Mouse (Mus musculus) G1E (cell line): ENCODE measurements around the gene Myf6. TPM values are rescaled to one million over a fixed set of nuclear protein-coding genes. Genes with fewer than 3 reads are reported as not detected.

Experiments
- ATAC-seq: 2 replicates; pipeline ENCODE4 v1.8.0; 2016; ENCODE audit warnings: mild to moderate bottlenecking; ENCODE audit not compliant: insufficient number of reproducible peaks, poor library complexity, low FRiP score, severe bottlenecking; ENCODE audit errors: extremely low read depth
- DNase-seq: peaks from one replicate; pipeline ENCODE4 v3.0.0; 2012; ENCODE audit warnings: low spot score
- H3K27me3 ChIP-seq: 2 replicates; pipeline ENCODE4 v1.6.1; 2012; ENCODE audit warnings: mild to moderate bottlenecking, low read length, inconsistent platforms; ENCODE audit not compliant: insufficient read depth
- H3K36me3 ChIP-seq: replicated peaks from 2 replicates; pipeline ENCODE3; 2012; ENCODE audit warnings: mild to moderate bottlenecking, inconsistent platforms
- H3K4me1 ChIP-seq: 2 replicates; pipeline ENCODE4 v1.6.1; 2012; ENCODE audit warnings: low read depth, low read length, inconsistent platforms, mixed read lengths; ENCODE audit not compliant: insufficient read depth
- H3K4me3 ChIP-seq: 2 replicates; pipeline ENCODE4 v1.5.1; 2012; ENCODE audit warnings: low read depth, mild to moderate bottlenecking, inconsistent platforms, low read length, moderate library complexity, mixed read lengths
- H3K9me3 ChIP-seq: replicated peaks from 2 replicates; pipeline ENCODE4 v1.6.1; 2012; ENCODE audit warnings: inconsistent platforms
- CTCF ChIP-seq: IDR thresholded peaks from 2 replicates; pipeline ENCODE4 v1.5.1; 2012; ENCODE audit warnings: low read depth, low read length, inconsistent platforms, mixed read lengths
- GATA1 ChIP-seq: IDR thresholded peaks from 2 replicates; pipeline ENCODE4 v1.6.1; 2012; ENCODE audit warnings: borderline replicate concordance, low read length, inconsistent platforms, mixed read lengths
- GATA2 ChIP-seq: IDR thresholded peaks from 2 replicates; pipeline ENCODE4 v1.6.1; 2012; ENCODE audit warnings: low read depth, low read length, inconsistent platforms, borderline replicate concordance
- POLR2AphosphoS5 ChIP-seq: IDR thresholded peaks from 2 replicates; pipeline ENCODE4 v1.6.1; 2012; ENCODE audit warnings: low read depth, low read length, inconsistent platforms; ENCODE audit not compliant: insufficient replicate concordance
- TAL1 ChIP-seq: conservative IDR thresholded peaks from 2 replicates; pipeline ENCODE4 v1.6.1; 2012; ENCODE audit warnings: low read depth, low read length, inconsistent platforms, mixed read lengths
- polyA plus RNA-seq: library from polyadenylated mRNA; stranded (reverse); fragments of >175 nt; gene quantifications from 2 replicates; pipeline ENCODE4 v1.2.3, GENCODE M21; 2012
- total RNA-seq, 2 experiments: library from RNA; stranded (forward) in 1 of 2; stranded (reverse) in 1 of 2; fragments of 200-1000 nt in 1 of 2; fragments of >200 nt in 1 of 2; fragmentation: Nextera tagmentation in 1 of 2; gene quantifications; 2 replicates each; pipeline ENCODE4 v1.2.3; 2014 to 2017

Gene Myf6
- total and polyA plus RNA-seq, 3 experiments = not detected

GRCm38 (mm10) chr10:107488654-107489315, 5.8 kb downstream of the Myf6 start:
- no peaks in the 10 kb centered on the region for H3K36me3 ChIP-seq
- ATAC-seq = no peak
- TF ChIP-seq TAL1 = no peak
- TF ChIP-seq CTCF = no peak
- no peak for TF ChIP-seq GATA2
- TF ChIP-seq POLR2AphosphoS5 = no peak
- no peak for TF ChIP-seq GATA1
- H3K4me3 ChIP-seq = no peak overlapping the region
- peaks cover 42% of the 10 kb centered on the region for H3K9me3 ChIP-seq
- peaks cover 3% of the 10 kb centered on the region; the same call in 1 of the 2 replicates for H3K27me3 ChIP-seq
- no peak for DNase-seq
- H3K4me1 ChIP-seq = no peaks in the 10 kb centered on the region

- H3K36me3 ChIP-seq = no peaks in the 10 kb centered on the region
- H3K4me1 ChIP-seq = no peaks in the 10 kb centered on the region
- DNase-seq = no peak
- peaks cover 3% of the 10 kb centered on the region; the same call in 1 of the 2 replicates for H3K27me3 ChIP-seq
- peaks cover 35% of the 10 kb centered on the region for H3K9me3 ChIP-seq
- no peak overlapping the region for H3K4me3 ChIP-seq
- no peak for ATAC-seq
- TF ChIP-seq POLR2AphosphoS5 (no peak), TAL1 (no peak), GATA1 (no peak), GATA2 (no peak), CTCF (no peak)
Measured at GRCm38 (mm10) chr10:107486770-107487169, 7.8 kb downstream of the Myf6 start.

GRCm38 (mm10) chr10:107485870-107486269, 8.7 kb downstream of the Myf6 start, which contains the start of gene Myf5:
TSS of gene Myf5 (minus strand) at chr10:107486134.
- TF ChIP-seq TAL1 (no peak), CTCF (no peak)
- peaks cover 33% of the 10 kb centered on the region for H3K9me3 ChIP-seq
- no peak for ATAC-seq

GRCm38 (mm10) chr10:107484050-107484449, 10.5 kb downstream of the Myf6 start:
- ATAC-seq (no peak), DNase-seq (no peak)
- H3K4me3 ChIP-seq = no peak overlapping the region
- peaks cover 3% of the 10 kb centered on the region; the same call in 1 of the 2 replicates for H3K27me3 ChIP-seq
- H3K4me1 ChIP-seq = no peaks in the 10 kb centered on the region
- H3K36me3 ChIP-seq = no peaks in the 10 kb centered on the region
- TF ChIP-seq GATA2 (no peak), CTCF (no peak), GATA1 (no peak), POLR2AphosphoS5 (no peak), TAL1 (no peak)
- H3K9me3 ChIP-seq = peaks cover 33% of the 10 kb centered on the region

More at GRCm38 (mm10) chr10:107485870-107486269, 8.7 kb downstream of the Myf6 start, which contains the start of gene Myf5:
- Histone ChIP-seq H3K36me3 (no peaks in the 10 kb centered on the region), H3K27me3 (peaks cover 3% of the 10 kb centered on the region; the same call in 1 of the 2 replicates), H3K4me1 (no peaks in the 10 kb centered on the region), H3K4me3 (no peak within 1 kb of the TSS)
- DNase-seq = no peak

- no peak for ATAC-seq
- H3K4me1 ChIP-seq = no peaks in the 10 kb centered on the region
- H3K9me3 ChIP-seq = no peaks in the 10 kb centered on the region
- H3K4me3 ChIP-seq = no peak overlapping the region
- DNase-seq = no peak
- TF ChIP-seq TAL1 = no peak
- no peak for TF ChIP-seq POLR2AphosphoS5
- TF ChIP-seq GATA2 = no peak
- TF ChIP-seq CTCF = no peak
- TF ChIP-seq GATA1 = no peak
- H3K36me3 ChIP-seq = no peaks in the 10 kb centered on the region
- no peaks in the 10 kb centered on the region for H3K27me3 ChIP-seq
Measured at GRCm38 (mm10) chr10:107473497-107473896, 21.0 kb downstream of the Myf6 start.

GRCm38 (mm10) chr10:107471712-107472111, 22.8 kb downstream of the Myf6 start:
- ATAC-seq = no peak
- 0 out of 2 replicates have a peak, but pooled peaks cover 3% of the 10 kb centered on the region for H3K9me3 ChIP-seq
- no peaks in the 10 kb centered on the region for H3K27me3 ChIP-seq
- H3K36me3 ChIP-seq = no peaks in the 10 kb centered on the region
- no peak overlapping the region for H3K4me3 ChIP-seq
- H3K4me1 ChIP-seq = no peaks in the 10 kb centered on the region
- TF ChIP-seq CTCF (no peak), POLR2AphosphoS5 (no peak), GATA2 (no peak), TAL1 (no peak), GATA1 (no peak)
- no peak for DNase-seq
